Mouse (Mus musculus): ENCODE measurements around the gene Cdc34.

- no peak for TF ChIP-seq POLR2A (IDR thresholded peaks at IDR 0.05; ENCODE audit: extremely low read depth, insufficient read depth, low read length)
- no peak for TF ChIP-seq CTCF (IDR thresholded peaks at IDR 0.05; ENCODE audit: extremely low read depth, insufficient read depth, low read length)
Measured at GRCm38 (mm10) chr10:79666493-79666892, 15.5 kb upstream of the Cdc34 start.

Data from cortical plate, adult 2 months (tissue).